Mouse (Mus musculus): ENCODE results near the gene Plaur. TPM values are rescaled to one million over a fixed set of nuclear protein-coding genes. Genes with fewer than 3 reads are reported as not detected.

Gene Plaur
- polyA plus RNA-seq, 1 experiment, result 191 TPM

DNA sequence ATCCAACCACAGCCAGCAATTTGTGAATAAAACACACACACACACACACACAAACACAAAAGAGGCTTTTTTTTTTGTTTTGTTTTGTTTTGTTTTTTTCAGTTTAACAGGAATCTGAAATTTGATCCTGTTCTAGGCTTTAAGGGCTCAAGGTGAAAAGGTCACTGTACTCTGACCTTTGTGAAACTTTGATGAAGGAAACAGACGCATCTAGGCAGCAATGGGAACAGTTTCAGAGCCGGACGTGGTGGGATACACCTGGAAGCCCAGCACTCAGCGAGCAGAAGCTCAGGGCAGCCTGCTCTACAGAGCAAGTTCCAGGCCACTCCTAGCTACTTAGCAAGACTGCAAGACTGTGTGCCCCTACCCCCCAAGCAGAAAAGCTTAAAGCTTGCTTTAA is 42.6 kb downstream of the Plaur start:
- TF ChIP-seq MYOD1 (IDR thresholded peaks at IDR 0.05; ENCODE audit: control insufficient read depth, insufficient read length, low read depth) (no peak), CEBPB (IDR thresholded peaks at IDR 0.05; ENCODE audit: low read depth) (no peak)
- no peak overlapping the region for H3ac ChIP-seq (ENCODE audit: control insufficient read depth, insufficient read length, low read depth)
- no peak overlapping the region for H3K4me3 ChIP-seq (ENCODE audit: insufficient read depth, poor library complexity, severe bottlenecking)
- H3K79me3 ChIP-seq (ENCODE audit: low read depth), result peaks cover 15% of the 10 kb centered on the region
- H3K36me3 ChIP-seq (ENCODE audit: control insufficient read depth, insufficient read depth), result no peaks in the 10 kb centered on the region
- H3K79me2 ChIP-seq (ENCODE audit: control insufficient read depth, insufficient read depth), result peaks cover 17% of the 10 kb centered on the region
- no peaks in the 10 kb centered on the region for H3K27me3 ChIP-seq (ENCODE audit: control insufficient read depth, insufficient read depth, insufficient read length)

DNA sequence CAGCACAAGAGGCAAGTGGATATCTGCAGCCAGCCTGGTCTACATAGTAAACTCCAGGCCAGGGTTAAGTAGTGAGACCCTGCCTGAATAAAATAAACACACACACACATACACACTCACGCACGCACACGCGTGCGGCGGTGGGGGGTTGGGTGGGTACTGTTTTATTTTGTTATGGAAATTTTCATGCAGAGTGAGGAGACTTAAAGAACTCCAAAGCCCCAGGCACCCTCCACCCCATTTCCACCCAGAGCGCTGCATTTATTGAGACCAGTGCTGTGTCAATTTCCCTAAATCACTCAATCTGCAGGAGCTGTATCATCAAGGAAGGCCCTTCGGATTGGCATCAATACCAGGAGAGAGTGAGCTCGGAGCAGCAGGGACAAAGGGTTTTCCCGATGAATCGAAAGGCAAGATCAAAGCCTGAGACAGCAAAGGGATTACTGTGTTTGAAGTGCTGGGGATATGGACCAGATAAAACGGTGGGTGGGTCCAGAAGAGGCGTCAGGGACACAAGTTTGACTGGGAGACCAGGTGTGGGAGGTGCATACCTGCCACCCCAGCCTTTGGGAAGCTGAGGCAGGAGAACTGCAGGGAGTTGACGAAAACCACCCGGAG is 43.3 kb downstream of the Plaur start:
- TF ChIP-seq FOSL1 (IDR thresholded peaks at IDR 0.05; ENCODE audit: insufficient read depth, low read length, poor library complexity, severe bottlenecking) (no peak), USF1 (IDR thresholded peaks at IDR 0.05; ENCODE audit: low read depth) (no peak), MAX (IDR thresholded peaks at IDR 0.05) (no peak), MYOD1 (IDR thresholded peaks at IDR 0.05; ENCODE audit: control insufficient read depth, insufficient read length, low read depth) (no peak), CTCF (IDR thresholded peaks at IDR 0.05; ENCODE audit: control insufficient read depth, insufficient read depth, insufficient read length) (no peak), MYOG (IDR thresholded peaks at IDR 0.05; ENCODE audit: control insufficient read depth, extremely low read depth, insufficient read length) (no peak), CEBPB (IDR thresholded peaks at IDR 0.05; ENCODE audit: low read depth) (no peak)
- no peak overlapping the region for H3ac ChIP-seq (ENCODE audit: control insufficient read depth, insufficient read length, low read depth)
- peaks cover 17% of the 10 kb centered on the region for H3K79me2 ChIP-seq (ENCODE audit: control insufficient read depth, insufficient read depth)
- peaks cover 1% of the 10 kb centered on the region for H3K36me3 ChIP-seq (ENCODE audit: control insufficient read depth, insufficient read depth)
- no peak overlapping the region for H3K4me3 ChIP-seq (ENCODE audit: insufficient read depth, poor library complexity, severe bottlenecking)
- no peaks in the 10 kb centered on the region for H3K27me3 ChIP-seq (ENCODE audit: control insufficient read depth, insufficient read depth, insufficient read length)
- H3K79me3 ChIP-seq (ENCODE audit: low read depth), result peaks cover 20% of the 10 kb centered on the region

DNA sequence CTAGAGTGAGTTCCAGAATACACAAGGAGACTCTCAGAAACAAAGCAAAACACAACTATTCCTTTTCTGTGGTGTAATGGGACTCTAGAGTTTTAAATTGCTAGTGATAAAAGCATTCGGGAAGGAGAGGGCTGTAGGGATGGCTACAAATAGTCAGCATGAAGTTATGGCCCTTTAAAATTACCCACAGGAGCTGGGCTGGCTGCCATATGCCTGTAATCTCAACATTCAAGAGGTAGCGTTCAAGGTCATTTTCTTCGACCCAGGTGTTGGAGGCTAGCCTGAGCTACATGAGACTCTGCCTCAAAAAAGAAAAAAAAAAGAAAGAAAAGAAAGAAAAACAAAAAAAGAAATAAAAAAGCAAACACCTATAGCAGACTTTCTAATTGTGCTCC is 43.8 kb downstream of the Plaur start:
- no peak for TF ChIP-seq FOSL1 (IDR thresholded peaks at IDR 0.05; ENCODE audit: insufficient read depth, low read length, poor library complexity, severe bottlenecking)
- Histone ChIP-seq H3K79me2 (ENCODE audit: control insufficient read depth, insufficient read depth) (peaks cover 18% of the 10 kb centered on the region), H3K36me3 (ENCODE audit: control insufficient read depth, insufficient read depth) (peaks cover 4% of the 10 kb centered on the region), H3K27me3 (ENCODE audit: control insufficient read depth, insufficient read depth, insufficient read length) (no peaks in the 10 kb centered on the region), H3K4me3 (ENCODE audit: insufficient read depth, poor library complexity, severe bottlenecking) (peak overlapping the region; percentile 64), H3ac (ENCODE audit: control insufficient read depth, insufficient read length, low read depth) (no peak overlapping the region), H3K79me3 (ENCODE audit: low read depth) (peaks cover 20% of the 10 kb centered on the region)

DNA sequence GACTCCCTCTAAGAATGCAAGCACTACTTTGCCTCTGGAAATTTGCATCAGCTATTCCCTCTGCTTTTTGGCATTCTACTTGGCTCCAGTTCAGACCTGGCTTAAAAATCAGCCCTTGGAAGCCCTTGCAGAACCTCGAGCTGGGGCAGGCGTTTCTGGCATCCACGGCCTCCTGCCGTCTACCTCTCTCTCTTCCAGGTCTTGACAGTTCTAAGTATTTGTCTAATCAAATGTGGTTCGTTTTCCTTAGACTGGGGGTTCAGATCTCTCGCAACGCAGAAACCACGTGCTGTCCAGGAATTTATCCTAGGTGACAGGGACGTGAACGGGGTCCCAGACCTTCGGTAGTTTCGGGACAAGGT is 44.2 kb downstream of the Plaur start:
- H3ac ChIP-seq (ENCODE audit: control insufficient read depth, insufficient read length, low read depth), result peak overlapping the region; percentile 66
- H3K79me3 ChIP-seq (ENCODE audit: low read depth), result peaks cover 20% of the 10 kb centered on the region
- peaks cover 4% of the 10 kb centered on the region for H3K36me3 ChIP-seq (ENCODE audit: control insufficient read depth, insufficient read depth)
- TF ChIP-seq USF1 (IDR thresholded peaks at IDR 0.05; ENCODE audit: low read depth), result peak; percentile 32
- TF ChIP-seq CTCF (IDR thresholded peaks at IDR 0.05; ENCODE audit: control insufficient read depth, insufficient read depth, insufficient read length), result no peak
- TF ChIP-seq CEBPB (IDR thresholded peaks at IDR 0.05; ENCODE audit: low read depth), result peak; percentile 61
- no peak for TF ChIP-seq MYOG (IDR thresholded peaks at IDR 0.05; ENCODE audit: control insufficient read depth, extremely low read depth, insufficient read length)
- no peak for TF ChIP-seq FOSL1 (IDR thresholded peaks at IDR 0.05; ENCODE audit: insufficient read depth, low read length, poor library complexity, severe bottlenecking)
- TF ChIP-seq MAX (IDR thresholded peaks at IDR 0.05), result peak; percentile 66
- H3K79me2 ChIP-seq (ENCODE audit: control insufficient read depth, insufficient read depth), result peaks cover 22% of the 10 kb centered on the region
- H3K27me3 ChIP-seq (ENCODE audit: control insufficient read depth, insufficient read depth, insufficient read length), result no peaks in the 10 kb centered on the region
- peak overlapping the region; percentile 64 for H3K4me3 ChIP-seq (ENCODE audit: insufficient read depth, poor library complexity, severe bottlenecking)

DNA sequence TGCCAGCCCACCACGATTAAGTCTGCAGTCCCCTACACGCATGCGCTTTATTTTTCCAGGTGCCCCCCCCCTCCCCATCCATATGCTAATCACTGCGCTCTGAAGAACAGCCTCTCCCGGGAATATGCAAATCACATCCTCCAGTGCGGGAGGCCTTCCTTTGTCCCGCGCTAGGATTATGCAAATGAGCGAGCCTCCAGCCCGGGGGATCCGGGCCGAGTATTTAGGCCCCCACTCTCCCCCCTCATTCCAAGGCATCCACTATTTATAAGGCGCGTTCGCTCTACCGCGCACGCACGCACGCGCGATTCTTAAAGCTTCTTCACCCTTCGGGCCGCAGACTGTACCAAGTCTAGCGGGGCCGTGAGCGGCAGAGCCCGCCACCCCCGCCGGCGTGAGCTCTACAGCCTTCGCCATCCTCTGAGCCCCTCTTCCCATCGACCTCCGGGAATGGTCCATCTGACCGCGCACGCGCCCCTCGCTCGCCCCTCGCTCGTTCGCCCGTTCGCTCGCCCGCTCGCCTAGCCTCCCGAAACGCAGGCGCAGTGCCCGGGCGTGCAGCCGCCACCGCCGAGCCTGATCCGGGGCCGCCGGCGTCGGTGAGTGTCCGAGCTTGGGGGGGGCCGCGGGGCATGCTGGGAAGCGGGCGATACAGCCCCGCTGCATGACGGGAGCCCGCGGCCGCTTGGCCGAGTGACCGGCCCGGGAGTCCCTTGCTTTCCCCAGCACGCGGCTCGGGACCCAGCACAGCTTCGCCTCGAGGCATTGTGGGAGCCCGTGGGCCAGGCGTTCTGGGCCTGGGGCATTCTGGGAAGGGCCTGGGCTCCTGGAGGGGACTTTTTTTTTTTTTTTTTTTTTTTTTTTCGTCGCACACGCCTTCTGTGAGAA is 44.8 kb downstream of the Plaur start, which contains the start of gene Zfp428:
Gene Zfp428, plus strand, starts transcription at position 169 of the 888 bp plus-strand sequence.
- Histone ChIP-seq H3K4me3 (ENCODE audit: insufficient read depth, poor library complexity, severe bottlenecking) (peak within 1 kb of the TSS; percentile 64), H3K79me2 (ENCODE audit: control insufficient read depth, insufficient read depth) (peaks cover 22% of the 10 kb centered on the region), H3K36me3 (ENCODE audit: control insufficient read depth, insufficient read depth) (peaks cover 4% of the 10 kb centered on the region), H3K27me3 (ENCODE audit: control insufficient read depth, insufficient read depth, insufficient read length) (no peaks in the 10 kb centered on the region), H3ac (ENCODE audit: control insufficient read depth, insufficient read length, low read depth) (peak within 1 kb of the TSS; percentile 98), H3K79me3 (ENCODE audit: low read depth) (peaks cover 20% of the 10 kb centered on the region)
- TF ChIP-seq MYOD1 (IDR thresholded peaks at IDR 0.05; ENCODE audit: control insufficient read depth, insufficient read length, low read depth), result no peak
- TF ChIP-seq MAX (IDR thresholded peaks at IDR 0.05), result peak; percentile 79

DNA sequence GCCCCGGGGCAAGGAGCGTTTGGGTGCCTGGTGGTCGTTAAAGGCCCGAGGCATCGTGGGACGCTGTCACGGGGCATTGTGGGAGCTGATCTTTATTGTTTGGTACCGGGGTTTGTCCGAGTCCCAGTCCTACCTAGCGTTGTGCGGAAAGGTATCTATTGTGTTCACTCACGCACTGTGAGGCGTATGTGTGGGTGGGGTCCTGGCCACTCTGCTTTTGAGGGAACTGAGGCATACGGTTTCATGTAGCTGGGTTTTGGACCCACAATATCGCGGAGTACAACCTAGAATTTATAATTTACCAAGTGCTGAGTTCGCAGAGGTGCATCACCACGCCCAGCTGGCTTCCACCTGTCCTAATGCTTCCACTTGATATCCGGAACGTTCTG is 45.4 kb downstream of the Plaur start:
- H3K27me3 ChIP-seq (ENCODE audit: control insufficient read depth, insufficient read depth, insufficient read length), result no peaks in the 10 kb centered on the region
- H3K79me2 ChIP-seq (ENCODE audit: control insufficient read depth, insufficient read depth), result peaks cover 22% of the 10 kb centered on the region
- H3K4me3 ChIP-seq (ENCODE audit: insufficient read depth, poor library complexity, severe bottlenecking), result peak overlapping the region; percentile 64
- H3K36me3 ChIP-seq (ENCODE audit: control insufficient read depth, insufficient read depth), result peaks cover 5% of the 10 kb centered on the region
- peak overlapping the region; percentile 98 for H3ac ChIP-seq (ENCODE audit: control insufficient read depth, insufficient read length, low read depth)
- no peak for TF ChIP-seq CTCF (IDR thresholded peaks at IDR 0.05; ENCODE audit: control insufficient read depth, insufficient read depth, insufficient read length)
- TF ChIP-seq CEBPB (IDR thresholded peaks at IDR 0.05; ENCODE audit: low read depth), result no peak
- TF ChIP-seq MYOD1 (IDR thresholded peaks at IDR 0.05; ENCODE audit: control insufficient read depth, insufficient read length, low read depth), result no peak
- TF ChIP-seq USF1 (IDR thresholded peaks at IDR 0.05; ENCODE audit: low read depth), result no peak
- no peak for TF ChIP-seq MAX (IDR thresholded peaks at IDR 0.05)
- TF ChIP-seq FOSL1 (IDR thresholded peaks at IDR 0.05; ENCODE audit: insufficient read depth, low read length, poor library complexity, severe bottlenecking), result no peak
- no peak for TF ChIP-seq MYOG (IDR thresholded peaks at IDR 0.05; ENCODE audit: control insufficient read depth, extremely low read depth, insufficient read length)
- H3K79me3 ChIP-seq (ENCODE audit: low read depth), result peaks cover 20% of the 10 kb centered on the region

Measured in C2C12 (cell line).